Mouse (Mus musculus): ENCODE measurements around the gene Dhrs11. TPM values are rescaled to one million over a fixed set of nuclear protein-coding genes. Genes with fewer than 3 reads are reported as not detected.

Dhrs11 gene
- total and polyA plus RNA-seq, 2 experiments from 2014 or later: 14.3 to 16.4 TPM

DNA sequence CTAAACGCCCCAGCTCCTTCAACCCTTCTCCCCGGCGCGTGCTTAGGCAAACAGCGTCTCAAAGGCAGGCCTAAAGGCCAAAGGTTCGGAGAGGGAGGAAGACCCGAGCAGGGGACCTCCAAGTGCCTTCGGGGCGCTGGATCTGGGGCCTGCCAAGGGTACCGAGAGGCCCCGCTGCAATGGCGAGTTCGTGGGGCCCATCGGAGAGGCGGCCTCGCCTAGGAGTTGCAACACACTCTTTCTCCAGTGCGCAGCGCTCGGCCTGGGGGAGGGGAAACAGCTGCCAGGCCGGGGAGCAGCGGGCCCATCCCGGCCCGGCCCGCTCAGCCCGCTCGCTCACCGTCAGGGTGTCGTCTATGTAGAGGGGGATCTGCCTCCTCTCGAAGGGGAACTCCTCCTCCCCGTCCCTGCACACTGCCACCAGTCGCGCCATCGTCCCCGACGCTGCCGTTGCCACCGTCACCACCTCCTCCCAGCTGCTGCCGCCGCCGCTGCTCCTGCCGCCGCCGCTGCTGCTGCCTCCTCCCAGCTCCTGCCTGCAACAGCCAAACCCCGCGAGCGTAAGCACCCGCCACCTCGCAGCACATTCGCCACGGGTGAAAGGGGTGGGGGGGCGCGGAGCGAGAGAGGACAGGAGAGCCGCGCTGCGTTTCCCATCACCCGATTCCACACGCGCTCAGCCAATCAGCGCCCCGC, 40.9 kb upstream of the Dhrs11 start:
- ATAC-seq (peak; percentile 90), DNase-seq (ENCODE audit: low spot score) (peak; percentile 98)
- Histone ChIP-seq H3K27me3 (ENCODE audit: insufficient read depth, low read length) (no peaks in the 10 kb centered on the region), H3K27ac (peak overlapping the region; percentile 94), H3K4me3 (ENCODE audit: low read length) (peak overlapping the region; percentile 94), H3K9me3 (ENCODE audit: low read length) (no peaks in the 10 kb centered on the region), H3K4me1 (ENCODE audit: insufficient read depth, low read length) (0 out of 2 replicates have a peak, but pooled peaks cover 6% of the 10 kb centered on the region), H3K4me2 (ENCODE audit: low read depth, low read length) (peak overlapping the region; percentile 97), H3K36me3 (ENCODE audit: insufficient read depth, low read length) (no peaks in the 10 kb centered on the region), H3K9ac (replicated peaks; ENCODE audit: low read length) (peak overlapping the region; percentile 92)
- 0% methylated on average over 51 of the region's 61 CpGs for WGBS
- TF ChIP-seq CTCF (IDR thresholded peaks at IDR 0.05; ENCODE audit: low read depth): no peak

DNA sequence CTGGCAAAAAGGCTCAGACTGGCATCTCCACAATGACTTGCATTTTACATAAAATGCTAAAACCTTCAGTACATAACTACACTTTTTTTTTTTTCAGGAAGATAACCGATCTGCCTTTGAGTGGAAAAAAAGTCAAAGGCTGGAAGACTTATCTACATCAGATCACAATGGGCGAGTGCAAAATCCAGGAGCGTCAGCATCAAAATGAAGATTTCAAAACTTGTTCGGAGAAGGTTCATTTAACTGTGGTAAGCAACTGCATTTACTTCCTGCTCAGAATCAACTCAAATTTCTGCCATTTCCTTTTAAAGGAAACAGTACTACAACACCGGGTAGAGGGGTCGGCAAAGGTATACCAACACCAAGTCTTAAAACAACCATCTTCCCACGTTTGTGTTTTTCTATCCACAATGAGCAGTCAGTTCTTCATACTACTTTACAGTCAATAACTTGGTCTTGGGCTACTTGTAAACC, 40.0 kb upstream of the Dhrs11 start:
- DNase-seq (ENCODE audit: low spot score): no peak
- peak overlapping the region; percentile 92 for H3K9ac ChIP-seq (replicated peaks; ENCODE audit: low read length)
- peak overlapping the region; percentile 97 for H3K4me2 ChIP-seq (ENCODE audit: low read depth, low read length)
- H3K9me3 ChIP-seq (ENCODE audit: low read length): no peaks in the 10 kb centered on the region
- no peaks in the 10 kb centered on the region for H3K27me3 ChIP-seq (ENCODE audit: insufficient read depth, low read length)
- H3K4me3 ChIP-seq (ENCODE audit: low read length): peak overlapping the region; percentile 94
- no peak for TF ChIP-seq CTCF (IDR thresholded peaks at IDR 0.05; ENCODE audit: low read depth)
- H3K4me1 ChIP-seq (ENCODE audit: insufficient read depth, low read length): 0 out of 2 replicates have a peak, but pooled peaks cover 6% of the 10 kb centered on the region
- no peaks in the 10 kb centered on the region for H3K36me3 ChIP-seq (ENCODE audit: insufficient read depth, low read length)
- ATAC-seq: no peak
- WGBS: 14% methylated on average over 7 of the region's 7 CpGs
- peak overlapping the region; percentile 94; the same call in 1 of the 2 replicates for H3K27ac ChIP-seq

DNA sequence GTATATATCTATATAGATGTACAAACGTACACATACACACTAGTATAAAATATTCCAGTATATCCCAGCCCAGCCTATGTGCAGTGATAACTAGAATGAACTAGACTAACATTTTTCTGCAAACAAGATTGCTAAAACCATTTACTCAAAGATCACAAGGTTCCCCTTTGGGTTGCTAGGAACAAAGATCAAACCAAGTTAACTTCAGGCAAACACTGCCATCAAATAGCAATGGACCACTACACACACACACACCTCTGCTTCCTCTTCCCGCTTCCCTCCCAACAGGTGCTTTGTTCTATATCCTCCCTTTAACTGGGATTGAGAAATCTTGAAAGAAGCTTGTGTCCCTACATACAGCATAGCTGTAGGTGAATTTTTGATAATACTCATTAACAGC, 38.8 kb upstream of the Dhrs11 start:
- H3K36me3 ChIP-seq (ENCODE audit: insufficient read depth, low read length): no peaks in the 10 kb centered on the region
- H3K4me2 ChIP-seq (ENCODE audit: low read depth, low read length): no peak overlapping the region
- H3K27ac ChIP-seq: no peak overlapping the region
- no peak overlapping the region for H3K9ac ChIP-seq (replicated peaks; ENCODE audit: low read length)
- DNase-seq (ENCODE audit: low spot score) (no peak), ATAC-seq (no peak)
- H3K9me3 ChIP-seq (ENCODE audit: low read length): no peaks in the 10 kb centered on the region
- H3K4me3 ChIP-seq (ENCODE audit: low read length): no peak overlapping the region
- 96% methylated on average over 2 of the region's 2 CpGs for WGBS
- 0 out of 2 replicates have a peak, but pooled peaks cover 6% of the 10 kb centered on the region for H3K4me1 ChIP-seq (ENCODE audit: insufficient read depth, low read length)
- TF ChIP-seq CTCF (IDR thresholded peaks at IDR 0.05; ENCODE audit: low read depth): no peak
- H3K27me3 ChIP-seq (ENCODE audit: insufficient read depth, low read length): no peaks in the 10 kb centered on the region

DNA sequence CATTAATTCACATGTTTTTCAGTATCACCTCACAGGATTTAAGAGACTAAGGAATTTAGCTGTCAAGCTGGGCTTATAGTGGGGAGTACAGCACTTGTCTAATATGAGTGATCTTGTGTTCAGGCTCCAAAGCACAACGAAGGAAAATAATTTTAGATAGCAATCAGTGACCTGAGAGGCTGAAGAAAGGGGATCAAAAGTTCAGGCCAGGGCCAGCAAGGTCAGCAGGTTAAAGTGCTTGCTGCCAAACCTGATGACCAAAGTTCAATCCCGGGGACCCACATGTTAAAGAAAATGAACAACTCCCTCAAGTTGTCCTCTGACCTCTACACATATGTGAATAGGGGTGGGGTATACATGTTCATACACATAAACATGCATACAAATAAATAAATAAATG, 36.5 kb upstream of the Dhrs11 start:
- ATAC-seq (no peak), DNase-seq (ENCODE audit: low spot score) (no peak)
- H3K27ac ChIP-seq: no peak overlapping the region
- no peak for TF ChIP-seq CTCF (IDR thresholded peaks at IDR 0.05; ENCODE audit: low read depth)
- no peaks in the 10 kb centered on the region for H3K27me3 ChIP-seq (ENCODE audit: insufficient read depth, low read length)
- H3K4me2 ChIP-seq (ENCODE audit: low read depth, low read length): no peak overlapping the region
- 0 out of 2 replicates have a peak, but pooled peaks cover 6% of the 10 kb centered on the region for H3K4me1 ChIP-seq (ENCODE audit: insufficient read depth, low read length)
- H3K36me3 ChIP-seq (ENCODE audit: insufficient read depth, low read length): peaks cover 4% of the 10 kb centered on the region; the same call in 1 of the 2 replicates
- no peaks in the 10 kb centered on the region for H3K9me3 ChIP-seq (ENCODE audit: low read length)
- no peak overlapping the region for H3K9ac ChIP-seq (replicated peaks; ENCODE audit: low read length)
- 80% methylated on average over 2 of the region's 2 CpGs for WGBS
- H3K4me3 ChIP-seq (ENCODE audit: low read length): no peak overlapping the region

DNA sequence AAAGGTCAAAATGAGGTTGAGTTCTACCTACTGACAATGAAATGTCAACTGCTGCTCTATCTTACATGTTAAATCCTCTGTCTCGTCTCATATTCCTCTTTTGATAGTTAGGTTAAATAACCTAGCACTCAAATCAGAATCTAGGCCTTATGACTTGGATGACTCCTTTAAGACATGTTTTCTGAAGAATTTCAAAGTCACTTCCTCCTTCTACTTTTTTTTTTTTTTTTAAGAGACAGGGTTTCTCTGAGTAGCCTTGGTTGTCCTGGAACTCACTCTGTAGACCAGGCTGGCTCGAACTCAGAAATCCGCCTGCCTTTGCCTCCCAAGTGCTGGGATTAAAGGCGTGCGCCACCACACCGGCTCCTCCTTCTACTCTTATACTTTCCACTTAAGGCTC, 26.5 kb upstream of the Dhrs11 start:
- no peaks in the 10 kb centered on the region for H3K27me3 ChIP-seq (ENCODE audit: insufficient read depth, low read length)
- H3K9ac ChIP-seq (replicated peaks; ENCODE audit: low read length): no peak overlapping the region
- 96% methylated on average over 6 of the region's 6 CpGs for WGBS
- DNase-seq (ENCODE audit: low spot score): no peak
- no peaks in the 10 kb centered on the region for H3K4me1 ChIP-seq (ENCODE audit: insufficient read depth, low read length)
- no peak for ATAC-seq
- TF ChIP-seq CTCF (IDR thresholded peaks at IDR 0.05; ENCODE audit: low read depth): no peak
- no peak overlapping the region for H3K4me2 ChIP-seq (ENCODE audit: low read depth, low read length)
- no peak overlapping the region for H3K4me3 ChIP-seq (ENCODE audit: low read length)
- no peaks in the 10 kb centered on the region for H3K9me3 ChIP-seq (ENCODE audit: low read length)
- H3K27ac ChIP-seq: no peak overlapping the region
- H3K36me3 ChIP-seq (ENCODE audit: insufficient read depth, low read length): peaks cover 26% of the 10 kb centered on the region

DNA sequence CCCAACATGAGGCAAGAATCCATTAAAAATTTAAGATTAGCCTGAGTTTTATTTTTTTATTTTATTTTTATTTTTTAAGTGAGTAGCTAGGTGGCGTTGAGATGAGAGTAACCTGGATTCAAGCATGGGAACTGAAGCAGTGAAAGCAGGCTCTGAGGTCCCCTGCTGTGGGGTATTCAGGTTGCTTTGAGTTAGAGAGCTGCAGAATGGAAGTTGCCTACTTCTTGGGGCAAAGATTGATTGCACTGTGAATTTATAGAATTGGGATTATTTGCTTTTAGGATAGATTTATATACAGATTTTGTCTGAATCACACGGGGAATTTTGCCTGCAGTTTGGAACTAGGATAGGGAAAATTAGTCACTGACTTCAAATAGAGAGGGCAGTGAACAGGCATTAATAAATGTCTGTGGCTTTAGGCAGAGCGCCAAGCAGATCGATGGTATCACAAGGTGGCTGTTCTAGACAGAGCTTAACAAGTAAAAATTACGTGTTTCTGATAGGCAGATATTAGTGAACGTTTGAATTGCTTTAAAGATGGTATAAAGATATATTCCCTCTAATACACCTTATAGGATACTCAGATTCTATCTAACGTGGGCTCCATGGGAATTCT, 18.8 kb upstream of the Dhrs11 start:
- WGBS: 75% methylated on average over 7 of the region's 7 CpGs

More for the DNA sequence above, 18.8 kb upstream of the Dhrs11 start:
- no peak overlapping the region for H3K4me3 ChIP-seq (ENCODE audit: low read length)
- no peak overlapping the region for H3K4me2 ChIP-seq (ENCODE audit: low read depth, low read length)
- DNase-seq (ENCODE audit: low spot score): no peak
- H3K27me3 ChIP-seq (ENCODE audit: insufficient read depth, low read length): no peaks in the 10 kb centered on the region
- no peak overlapping the region for H3K9ac ChIP-seq (replicated peaks; ENCODE audit: low read length)
- ATAC-seq: no peak
- H3K36me3 ChIP-seq (ENCODE audit: insufficient read depth, low read length): peaks cover 19% of the 10 kb centered on the region
- H3K9me3 ChIP-seq (ENCODE audit: low read length): no peaks in the 10 kb centered on the region
- no peak for TF ChIP-seq CTCF (IDR thresholded peaks at IDR 0.05; ENCODE audit: low read depth)
- H3K4me1 ChIP-seq (ENCODE audit: insufficient read depth, low read length): no peaks in the 10 kb centered on the region
- H3K27ac ChIP-seq: no peak overlapping the region

All from hindbrain, postnatal 0 days (tissue).